Mouse (Mus musculus) cerebellum, postnatal 14 days (tissue): Measurements from ENCODE around the gene D930020B18Rik.

Source experiments
- DNase-seq, 2 experiments: peaks; one replicate each; pipeline ENCODE4 v3.0.0; 2021; ENCODE audit warnings: mixed read lengths in 2 of 2

Gene D930020B18Rik

GRCm38 (mm10) chr10:121640150-121640930 is 1.0 kb upstream of the D930020B18Rik start:
- DNase-seq: peak; percentile 31 to 35

- DNase-seq: peak in 1 of 2 experiments; percentile 10
These were observed 480 bp upstream of the D930020B18Rik start for GRCm38 (mm10) chr10:121640944-121641271.

- DNase-seq: peak in 1 of 2 experiments; percentile 10
These were observed 913 bp downstream of the D930020B18Rik start for GRCm38 (mm10) chr10:121642054-121642947.

- DNase-seq: no peak
These were observed 4.9 kb downstream of the D930020B18Rik start for GRCm38 (mm10) chr10:121646294-121646693.

- DNase-seq: no peak
These were observed 11.7 kb downstream of the D930020B18Rik start for GRCm38 (mm10) chr10:121653079-121653478.

GRCm38 (mm10) chr10:121655907-121656306 is 14.5 kb downstream of the D930020B18Rik start:
- DNase-seq: no peak

- DNase-seq: no peak
These were observed 21.3 kb downstream of the D930020B18Rik start for GRCm38 (mm10) chr10:121662711-121663110.

- DNase-seq: no peak
These were observed 22.2 kb downstream of the D930020B18Rik start for GRCm38 (mm10) chr10:121663599-121663998.

GRCm38 (mm10) chr10:121665631-121666145 is 24.3 kb downstream of the D930020B18Rik start:
- DNase-seq: no peak

GRCm38 (mm10) chr10:121669103-121669502 is 27.7 kb downstream of the D930020B18Rik start:
- no peak for DNase-seq

- no peak for DNase-seq
These were observed 35.6 kb downstream of the D930020B18Rik start for GRCm38 (mm10) chr10:121677019-121677418.

- DNase-seq: no peak
These were observed 39.5 kb downstream of the D930020B18Rik start for GRCm38 (mm10) chr10:121680902-121681301.

- no peak for DNase-seq
These were observed 41.2 kb downstream of the D930020B18Rik start for GRCm38 (mm10) chr10:121682539-121682938.

- DNase-seq: peak; percentile 16 to 56
These were observed 44.8 kb downstream of the D930020B18Rik start for GRCm38 (mm10) chr10:121686153-121686660.

- DNase-seq: no peak
These were observed 46.1 kb downstream of the D930020B18Rik start for GRCm38 (mm10) chr10:121687511-121687910.

GRCm38 (mm10) chr10:121689591-121690314 is 48.4 kb downstream of the D930020B18Rik start:
- DNase-seq: peak; percentile 60 to 78

- no peak for DNase-seq
These were observed 51.7 kb downstream of the D930020B18Rik start for GRCm38 (mm10) chr10:121692944-121693579.

GRCm38 (mm10) chr10:121694567-121694966 is 53.2 kb downstream of the D930020B18Rik start:
- DNase-seq: no peak

GRCm38 (mm10) chr10:121701296-121702248 is 60.2 kb downstream of the D930020B18Rik start:
- DNase-seq: peak; percentile 74 to 78

- peak in 1 of 2 experiments; percentile 28 for DNase-seq
These were observed 62.2 kb downstream of the D930020B18Rik start for GRCm38 (mm10) chr10:121703619-121704018.

GRCm38 (mm10) chr10:121704871-121705270 is 63.5 kb downstream of the D930020B18Rik start:
- no peak for DNase-seq
